Mouse (Mus musculus) MEL (cell line): Measurements from ENCODE around the gene Rfc4.

Experiments
- CTCF ChIP-seq, 3 experiments: IDR thresholded peaks in 2 of 3; conservative IDR thresholded peaks in 1 of 3; 2 replicates each; pipeline ENCODE4 v1.5.1; 2011 to 2012; ENCODE audit warnings: low read length in 3 of 3, low read depth in 2 of 3, mild to moderate bottlenecking in 2 of 3, improper control_type of control experiment in 1 of 3, inconsistent platforms in 1 of 3, mixed read lengths in 1 of 3, moderate library complexity in 1 of 3; ENCODE audit not compliant: control insufficient read depth in 1 of 3, insufficient read depth in 1 of 3, poor library complexity in 1 of 3, severe bottlenecking in 1 of 3
- EP300 ChIP-seq, 2 experiments: IDR thresholded peaks; 2 replicates each; pipeline ENCODE4 v1.6.1; 2011; ENCODE audit warnings: improper control_type of control experiment in 2 of 2, low read length in 2 of 2, low read depth in 1 of 2, mild to moderate bottlenecking in 1 of 2
- GATA1 ChIP-seq: IDR thresholded peaks from 2 replicates; pipeline ENCODE4 v1.6.1; 2011; ENCODE audit warnings: low read depth, low read length, improper control_type of control experiment
- MAZ ChIP-seq: IDR thresholded peaks from 2 replicates; pipeline ENCODE4 v1.6.1; 2012; ENCODE audit warnings: low read depth, mild to moderate bottlenecking, inconsistent platforms, low read length, improper control_type of control experiment
- NRF1 ChIP-seq: IDR thresholded peaks from 2 replicates; pipeline ENCODE4 v1.6.1; 2014; ENCODE audit warnings: low read depth, mild to moderate bottlenecking, inconsistent platforms, low read length, improper control_type of control experiment, moderate library complexity; ENCODE audit not compliant: poor library complexity, insufficient read depth, severe bottlenecking
- POLR2A ChIP-seq, 2 experiments: IDR thresholded peaks; 2 replicates each; pipeline ENCODE4 v1.6.1; 2011 to 2012; ENCODE audit warnings: low read length in 2 of 2, mild to moderate bottlenecking in 2 of 2, control low read depth in 1 of 2, improper control_type of control experiment in 1 of 2, low read depth in 1 of 2, moderate library complexity in 1 of 2; ENCODE audit not compliant: control insufficient read depth in 1 of 2, insufficient read depth in 1 of 2, poor library complexity in 1 of 2
- POLR2AphosphoS5 ChIP-seq: IDR thresholded peaks from 2 replicates; pipeline ENCODE4 v1.6.1; 2012; ENCODE audit warnings: low read depth, borderline replicate concordance, mild to moderate bottlenecking, inconsistent platforms, low read length, moderate library complexity, mixed read lengths
- SIN3A ChIP-seq: IDR thresholded peaks from 2 replicates; pipeline ENCODE4 v1.6.1; 2012; ENCODE audit warnings: low read length, improper control_type of control experiment, inconsistent platforms
- TAL1 ChIP-seq: IDR thresholded peaks from 2 replicates; pipeline ENCODE4 v1.6.1; 2012; ENCODE audit warnings: mild to moderate bottlenecking, inconsistent platforms, low read length, moderate library complexity, mixed read lengths
- ZNF384 ChIP-seq: IDR thresholded peaks from 2 replicates; pipeline ENCODE4 v1.6.1; 2012; ENCODE audit warnings: low read depth, mild to moderate bottlenecking, inconsistent platforms, low read length, improper control_type of control experiment

DNA sequence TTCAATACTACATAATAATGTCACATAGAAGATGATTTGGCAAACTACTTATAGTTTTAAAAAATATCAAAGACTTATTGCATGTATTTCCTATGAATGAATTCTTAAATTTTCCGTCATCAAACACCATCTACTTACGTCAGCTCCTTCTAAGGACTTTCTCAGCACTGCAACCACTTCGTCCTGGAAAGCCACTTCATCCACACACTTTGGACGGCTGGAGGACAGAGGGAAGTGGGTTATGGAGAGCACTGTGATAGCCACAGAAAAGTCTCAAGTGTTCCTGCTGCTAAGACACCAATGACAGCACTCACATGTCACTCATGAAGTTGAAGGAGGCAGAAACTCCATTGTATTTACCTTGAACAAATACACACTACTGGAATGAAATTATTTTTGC is 3.1 kb downstream of the Rfc4 start:
- TF ChIP-seq POLR2A (IDR thresholded peaks at IDR 0.05; ENCODE audit: control insufficient read depth in 1 of 2, insufficient read depth in 1 of 2, low read depth in 1 of 2, low read length in 2 of 2, poor library complexity in 1 of 2) = no peak
- TF ChIP-seq CTCF (IDR thresholded peaks at IDR 0.05 in 2 of 3, conservative IDR thresholded peaks at IDR 0.05 in 1 of 3; ENCODE audit: control insufficient read depth in 1 of 3, insufficient read depth in 1 of 3, low read depth in 2 of 3, low read length in 3 of 3, poor library complexity in 1 of 3, severe bottlenecking in 1 of 3) = no peak
- TF ChIP-seq ZNF384 = no peak
- no peak for TF ChIP-seq MAZ
- TF ChIP-seq NRF1 = no peak
- TF ChIP-seq GATA1 = no peak
- TF ChIP-seq TAL1 = no peak
- no peak for TF ChIP-seq POLR2AphosphoS5
- no peak for TF ChIP-seq SIN3A
- TF ChIP-seq EP300 (IDR thresholded peaks at IDR 0.05; ENCODE audit: low read depth in 1 of 2, low read length in 2 of 2) = no peak
